Mouse (Mus musculus) gastrocnemius, postnatal 14 days (tissue): ENCODE measurements around the gene Ascl1. TPM values are rescaled to one million over a fixed set of nuclear protein-coding genes. Genes with fewer than 3 reads are reported as not detected.

Source experiments
- DNase-seq: peaks from one replicate; pipeline ENCODE4 v3.0.0; 2021; ENCODE audit warnings: mixed read lengths
- intact Hi-C: fragments of 180-260 bp; cut with DNase I; formaldehyde crosslinking; loops from one replicate; pipeline ENCODE4 v1.15.1; 2025; ENCODE audit warnings: low total_unique reads
- total RNA-seq, 2 experiments: library from RNA; stranded (reverse); gene quantifications; 2 replicates each; pipeline ENCODE4 v1.2.3; 2021

The Ascl1 gene
- total RNA-seq, 2 experiments from 2014 or later, result not detected

DNA sequence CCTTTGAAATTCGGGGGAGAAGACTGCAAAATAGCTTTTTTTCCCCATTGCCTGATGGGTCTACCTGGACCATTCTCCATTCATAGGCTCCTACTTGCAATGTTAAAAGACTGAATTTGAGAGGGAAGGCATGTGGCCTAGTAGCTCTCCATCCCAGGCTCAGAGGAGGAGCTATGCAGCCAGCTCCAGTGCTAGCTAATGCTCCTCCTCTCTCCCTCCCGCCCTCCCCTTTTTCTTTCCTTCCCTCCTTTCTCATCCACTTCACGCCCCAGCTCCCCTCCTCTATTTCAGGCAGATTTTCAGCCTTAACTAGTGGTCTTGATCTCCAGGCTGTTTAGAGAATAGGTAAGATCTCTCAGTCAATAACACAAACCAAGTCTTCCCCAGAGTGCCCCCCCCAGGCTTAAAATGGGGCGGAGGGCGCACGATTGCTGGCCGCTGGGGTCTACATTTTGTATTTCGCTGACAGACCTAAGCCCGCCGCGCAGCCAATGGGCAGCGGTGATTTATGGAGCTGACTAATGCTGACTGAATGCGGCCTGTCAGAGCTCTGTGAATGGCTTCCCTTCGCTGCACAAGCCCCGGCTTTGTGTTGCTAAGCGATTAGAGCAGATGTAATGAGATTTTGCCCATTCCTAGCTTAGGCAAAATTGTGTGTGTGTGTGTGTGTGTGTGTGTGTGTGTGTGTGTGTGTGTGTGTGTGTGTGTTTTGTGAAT is 4.9 kb downstream of the Ascl1 start:
- no peak for DNase-seq
- intact Hi-C loops, result no loop called here

DNA sequence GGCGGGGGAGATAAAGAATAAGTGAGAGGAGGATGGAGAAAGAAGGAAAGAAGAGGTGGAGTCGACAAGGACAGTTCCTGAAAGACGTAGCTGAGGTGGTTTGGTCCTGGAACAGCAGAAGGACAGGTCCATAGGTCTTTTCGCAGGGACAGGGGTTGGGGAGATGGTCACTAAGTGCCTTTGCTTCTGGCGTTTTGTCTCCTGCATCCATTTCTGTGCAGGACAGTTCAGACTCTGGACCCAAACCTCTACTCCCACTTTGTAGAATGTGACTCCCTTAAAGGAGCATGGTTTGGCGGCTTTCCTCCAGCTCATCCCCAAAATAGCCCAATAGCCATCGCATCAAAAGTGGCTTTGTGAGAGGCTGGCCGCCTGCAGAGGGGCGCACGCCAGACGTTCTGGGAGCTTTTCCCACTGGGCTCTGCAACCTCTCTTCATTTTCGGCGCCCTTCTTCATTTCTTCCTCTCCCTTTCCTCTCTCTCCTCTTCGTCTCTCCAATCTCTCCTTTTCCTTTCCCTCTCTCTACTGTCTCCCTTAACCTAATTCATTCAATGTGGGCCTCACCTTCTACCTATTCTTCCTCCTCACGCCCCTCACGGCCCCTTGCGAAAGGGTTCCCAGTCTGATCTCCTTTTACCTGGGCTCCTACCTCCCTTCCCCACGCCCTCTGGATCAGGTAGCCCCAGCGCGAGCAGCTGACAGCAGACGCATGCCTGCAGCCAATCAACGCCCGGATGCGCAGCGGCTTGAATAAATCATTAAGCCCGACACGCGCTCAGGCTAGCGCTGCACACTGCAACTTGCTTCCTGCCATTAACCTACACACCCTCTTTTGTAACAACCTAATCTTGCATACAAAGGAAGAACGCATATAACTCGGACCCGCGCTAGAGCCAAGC is 7.5 kb downstream of the Ascl1 start:
- intact Hi-C loops, result no loop called here
- no peak for DNase-seq

DNA sequence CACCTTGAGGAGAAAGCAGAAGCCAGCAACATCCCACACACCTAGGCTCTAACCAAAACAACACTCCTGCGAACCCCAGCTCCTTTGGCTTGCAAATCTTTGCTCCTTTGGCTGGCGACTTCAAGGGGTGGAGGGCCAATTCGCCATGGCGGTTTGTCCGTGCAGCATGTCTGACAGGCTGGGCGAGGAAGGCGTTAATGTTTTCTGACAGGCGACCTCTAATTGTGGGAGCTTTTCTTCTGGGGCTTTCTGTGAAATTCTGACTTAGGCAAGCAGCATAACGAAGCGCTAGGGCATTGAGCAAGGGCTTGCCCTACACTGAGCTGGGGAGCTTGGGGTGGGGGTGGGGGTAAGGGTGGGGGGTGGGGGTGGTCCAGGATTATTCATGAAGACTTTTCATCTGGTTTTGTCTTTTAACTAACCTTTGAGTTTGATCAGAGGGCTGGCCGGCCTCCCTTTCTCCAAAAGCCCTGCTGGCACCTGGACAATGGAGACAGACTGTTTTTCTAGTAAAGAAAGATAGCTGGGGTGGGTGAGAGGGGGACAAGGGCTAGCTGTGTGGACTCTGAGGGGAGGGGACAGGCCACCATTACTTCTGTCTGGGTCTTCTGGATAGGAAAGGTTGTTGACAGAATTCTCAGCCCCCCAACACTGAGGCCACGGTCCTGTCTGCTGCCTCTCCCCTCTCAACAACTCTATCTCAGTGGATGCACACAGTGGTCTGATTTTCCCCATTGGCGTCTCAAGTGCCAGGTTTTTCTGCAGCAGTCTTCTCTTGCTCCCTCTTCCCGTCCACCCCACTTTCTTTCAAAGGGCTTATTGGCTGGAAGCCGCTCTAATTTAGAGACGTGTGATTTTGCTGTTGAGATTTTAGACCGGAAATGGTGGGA is 8.4 kb downstream of the Ascl1 start:
- intact Hi-C loops, result no loop called here
- no peak for DNase-seq

DNA sequence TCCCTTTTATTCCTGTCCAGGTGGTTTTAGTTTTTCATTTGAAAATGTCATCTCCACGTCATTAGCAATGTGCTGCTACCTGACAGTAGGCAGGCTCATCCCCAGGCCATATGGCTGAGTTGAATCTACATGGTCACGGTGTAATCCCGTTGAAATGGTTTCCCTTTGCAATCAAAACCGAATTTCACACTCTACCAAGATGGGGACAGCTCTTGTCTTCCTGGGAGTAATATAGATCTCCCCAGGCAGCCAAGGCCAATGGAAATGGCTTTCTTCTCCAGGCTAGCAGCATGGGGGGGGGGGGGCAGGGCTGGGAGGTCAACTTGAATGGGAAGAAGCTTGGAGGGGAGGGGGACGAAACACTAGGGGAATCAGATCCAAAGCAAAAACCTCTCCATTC is 15.6 kb downstream of the Ascl1 start:
- intact Hi-C loops, result no loop called here
- no peak for DNase-seq

DNA sequence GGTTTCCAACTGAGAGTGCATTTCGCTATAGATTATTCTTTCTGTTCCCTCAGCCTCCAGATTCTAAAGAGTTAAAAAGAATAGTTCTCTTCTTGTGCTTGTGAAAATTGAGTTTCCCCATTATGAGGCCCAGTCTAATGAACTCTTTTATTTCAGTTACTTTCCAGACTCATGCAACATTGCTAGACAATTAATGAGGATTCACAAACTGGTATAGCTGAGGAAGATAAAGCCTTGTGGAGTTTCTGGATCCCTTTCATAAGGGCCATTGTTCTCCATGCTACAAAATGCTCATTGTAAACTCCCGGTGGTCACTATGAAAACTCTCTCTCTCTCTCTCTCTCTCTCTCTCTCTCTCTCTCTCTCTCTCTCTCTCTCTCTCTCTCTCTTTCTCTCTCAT is 18.5 kb downstream of the Ascl1 start:
- no peak for DNase-seq
- intact Hi-C loops, result no loop called here

DNA sequence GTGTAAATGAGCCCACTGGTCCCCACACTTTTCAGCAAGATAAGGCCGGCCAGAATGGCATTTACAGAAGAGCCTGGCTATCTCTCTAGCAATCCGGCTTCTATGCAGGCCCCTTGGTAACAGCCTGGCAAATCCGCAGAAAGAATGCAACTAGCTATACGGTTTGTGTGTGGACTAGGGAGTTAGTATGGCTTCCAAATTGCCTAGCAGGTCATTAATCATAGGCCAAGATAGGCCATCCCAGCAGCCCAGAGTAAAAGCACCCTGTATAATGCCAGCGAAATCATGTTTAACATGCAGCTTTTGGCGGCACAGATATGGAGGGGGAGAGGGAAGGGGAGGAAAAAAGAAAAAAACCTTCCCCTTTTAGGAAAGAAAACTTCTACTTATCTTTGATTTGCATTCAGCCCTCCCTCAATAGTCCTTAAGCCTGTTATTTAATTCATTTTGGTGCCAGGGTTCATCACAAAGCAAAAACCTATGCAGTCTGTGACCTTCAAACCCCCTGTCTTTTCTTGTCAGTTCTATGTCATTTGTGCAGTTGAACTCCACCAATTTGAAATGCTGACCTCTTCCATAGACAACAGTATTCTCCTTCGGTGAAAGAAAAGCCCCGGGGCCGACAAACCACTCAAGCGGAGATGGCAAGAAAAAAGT is 19.9 kb downstream of the Ascl1 start:
- intact Hi-C loops, result no loop called here
- DNase-seq, result no peak

DNA sequence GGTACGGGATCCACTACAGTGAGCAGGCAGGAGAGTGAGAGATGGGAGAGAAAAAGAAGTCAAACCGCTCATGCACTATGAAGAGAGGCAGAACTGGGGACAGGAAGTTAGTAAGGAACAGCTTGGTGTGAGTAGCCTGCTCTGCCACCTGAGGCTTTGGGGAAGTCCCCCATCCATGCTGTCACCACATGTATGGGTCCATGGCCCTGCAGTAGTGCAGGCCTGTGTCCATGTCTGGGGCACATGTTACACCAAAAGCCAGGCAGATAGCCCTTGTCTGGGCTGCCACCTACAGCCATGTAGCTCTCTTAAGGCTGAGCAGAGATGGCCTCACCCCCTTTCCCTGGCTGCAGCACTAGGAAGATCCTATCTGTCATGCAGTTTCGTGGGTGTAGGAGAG is 42.7 kb downstream of the Ascl1 start:
- no peak for DNase-seq
- intact Hi-C loops, result no loop called here

DNA sequence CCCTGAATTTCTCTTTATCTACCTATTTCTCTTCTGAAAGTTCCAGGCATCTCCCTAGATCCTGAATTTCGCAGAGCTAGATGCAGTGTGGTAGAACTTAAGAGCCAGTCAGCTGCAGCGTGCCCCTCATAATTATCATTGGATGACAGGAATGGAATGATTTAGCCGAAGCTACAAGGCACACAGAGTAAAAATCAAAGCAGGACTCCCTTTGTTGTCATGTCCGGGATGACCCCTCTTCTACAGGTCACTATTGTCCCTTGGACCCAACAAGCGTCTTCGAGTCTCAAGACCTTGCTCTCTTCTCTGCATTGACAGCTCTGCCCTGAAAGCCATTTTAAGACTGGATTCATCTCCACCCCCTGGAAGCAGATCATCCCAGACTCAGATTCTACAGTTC is 44.1 kb downstream of the Ascl1 start:
- intact Hi-C loops, result no loop called here
- DNase-seq, result no peak

DNA sequence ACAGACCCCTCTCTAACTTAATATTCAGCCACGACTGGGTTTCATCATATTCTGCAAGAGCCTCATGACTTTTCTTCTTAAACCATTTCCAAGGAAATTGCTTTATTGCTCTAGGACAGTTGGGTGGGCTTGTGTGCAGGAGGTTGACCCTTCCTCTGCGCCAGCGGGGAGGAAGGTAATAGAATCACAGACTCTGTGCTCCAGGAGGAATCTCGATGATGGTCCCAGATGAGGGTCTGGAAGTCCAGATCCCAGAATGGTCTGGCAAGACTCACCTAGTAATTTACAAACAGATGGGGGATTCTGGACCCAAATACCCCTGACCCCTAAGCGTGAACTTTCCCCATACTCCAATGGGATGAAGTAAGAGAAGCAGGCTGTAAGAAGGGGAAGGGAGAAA is 45.2 kb downstream of the Ascl1 start:
- intact Hi-C loops, result no loop called here
- DNase-seq, result no peak

DNA sequence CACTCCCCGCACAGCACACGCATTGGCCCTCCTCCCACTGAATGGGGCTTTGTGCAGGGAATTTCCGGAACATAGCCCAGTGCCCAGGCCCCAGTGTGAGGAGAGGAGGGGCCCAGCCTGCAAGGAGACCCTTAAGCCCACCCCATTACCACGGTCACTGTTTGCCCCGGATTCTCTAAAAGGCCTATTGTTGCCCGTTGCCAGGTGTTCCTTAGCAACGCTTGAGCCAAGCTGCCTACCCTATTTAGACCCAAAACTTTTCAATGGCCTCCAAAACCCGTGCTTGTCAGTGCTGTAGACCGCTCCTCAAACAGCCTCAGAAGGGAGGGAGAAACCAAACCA is 45.7 kb downstream of the Ascl1 start:
- intact Hi-C loops, result no loop called here
- no peak for DNase-seq

DNA sequence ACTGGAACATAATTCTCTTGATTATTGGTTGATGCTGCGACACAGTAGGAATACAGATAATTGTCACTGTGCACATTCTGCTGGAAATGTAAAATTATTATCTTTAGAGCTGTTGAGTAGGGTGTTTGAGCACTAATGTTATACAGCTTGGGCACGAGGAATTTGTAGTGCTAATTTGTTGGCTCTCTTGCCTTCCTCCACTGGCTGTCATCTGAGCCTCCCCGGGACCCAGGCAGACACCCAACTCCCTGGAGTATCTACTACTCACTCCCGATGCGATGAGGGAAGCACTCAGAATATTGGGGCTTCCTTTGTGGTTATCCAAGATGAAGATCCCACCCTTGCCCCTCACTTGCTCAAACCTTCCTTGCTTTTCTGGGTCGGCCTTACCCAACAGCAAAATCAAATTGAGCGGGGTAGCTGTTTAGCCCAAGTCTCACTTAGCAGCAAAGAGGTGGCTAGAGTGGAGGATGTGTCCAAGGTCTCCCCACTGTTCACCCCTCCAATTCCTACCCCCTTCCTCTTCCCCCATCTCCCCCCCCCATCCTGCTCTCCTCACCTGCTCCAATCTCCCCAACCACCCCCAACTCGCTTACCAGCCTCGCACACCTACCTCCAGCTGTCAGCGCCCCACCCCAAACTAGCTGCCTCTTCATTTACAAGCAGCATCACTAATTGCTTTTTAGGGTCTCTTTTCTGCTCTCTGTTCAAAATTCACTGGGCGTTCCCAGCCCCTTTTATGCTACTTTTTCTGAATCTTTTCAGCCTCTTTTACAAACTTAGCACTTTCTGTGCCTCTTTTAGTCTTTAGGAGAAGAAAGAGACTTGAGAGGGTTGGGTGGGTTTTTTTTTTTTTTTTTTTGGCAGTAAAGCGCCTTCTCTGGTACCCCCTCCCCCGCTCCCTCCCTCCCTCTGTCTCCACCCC is 46.4 kb downstream of the Ascl1 start:
- intact Hi-C loops, result no loop called here

DNA sequence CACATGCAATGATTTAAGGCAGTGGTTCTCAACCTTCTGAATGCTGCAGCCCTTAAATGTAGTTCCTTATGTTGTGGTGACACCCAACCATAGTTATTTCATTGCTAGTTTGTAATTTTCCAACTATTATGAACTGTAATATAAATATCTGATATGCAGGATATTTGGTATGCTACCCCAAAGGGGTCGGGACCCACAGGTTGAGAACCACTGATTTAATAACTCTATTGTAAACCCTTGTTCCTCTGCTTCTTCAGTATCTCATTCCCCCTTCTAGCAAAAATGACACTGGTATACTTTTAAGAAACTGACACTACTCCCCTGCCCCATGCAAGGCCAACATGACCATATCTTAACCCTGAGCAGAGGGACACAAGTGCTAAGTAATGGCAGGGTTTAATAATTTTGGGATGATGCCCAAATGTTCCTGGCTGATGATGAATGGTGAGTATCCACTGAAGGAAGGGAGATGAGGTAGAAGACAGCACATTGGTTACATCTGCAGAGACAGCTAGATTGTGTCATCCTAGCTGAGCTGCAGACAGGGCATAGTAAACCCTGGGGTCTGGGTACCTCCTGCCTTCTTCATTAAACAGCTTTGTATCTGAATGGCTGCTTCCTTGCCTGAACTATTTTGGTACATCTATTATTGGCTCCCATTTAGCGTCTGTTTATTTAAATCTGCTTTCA is 47.2 kb downstream of the Ascl1 start:
- intact Hi-C loops, result no loop called here
- no peak for DNase-seq

More for the DNA sequence above, 46.4 kb downstream of the Ascl1 start:
- no peak for DNase-seq

Other genes starting within 250 kb of the Ascl1 start
- gene Pah, start 28.1 kb upstream of the Ascl1 start, total RNA-seq, result not detected